Mouse (Mus musculus): ENCODE measurements around the gene Vgll4. TPM values are rescaled to one million over a fixed set of nuclear protein-coding genes. Genes with fewer than 3 reads are reported as not detected.

The Vgll4 gene
- polyA plus RNA-seq, 1 experiment from 2014 or later, result 73.1 TPM

- WGBS, result 91% methylated on average over 6 of the region's 6 CpGs
- no peak overlapping the region for H3K27ac ChIP-seq (ENCODE audit: low read depth, low read length)
- H3K9me3 ChIP-seq (ENCODE audit: control insufficient read depth, low read length), result no peaks in the 10 kb centered on the region
- no peak overlapping the region for H3K4me2 ChIP-seq (ENCODE audit: low read depth, low read length, severe bottlenecking)
- no peak overlapping the region for H3K9ac ChIP-seq (ENCODE audit: low read length)
- H3K27me3 ChIP-seq (ENCODE audit: control insufficient read depth, insufficient read depth, low read length), result no peaks in the 10 kb centered on the region
- no peak for ATAC-seq (replicated peaks; ENCODE audit: low FRiP score)
- no peak overlapping the region for H3K4me3 ChIP-seq (ENCODE audit: low read depth, low read length)
- no peaks in the 10 kb centered on the region for H3K36me3 ChIP-seq (ENCODE audit: control insufficient read depth, insufficient read depth, low read length)
- no peaks in the 10 kb centered on the region for H3K4me1 ChIP-seq (replicated peaks; ENCODE audit: control insufficient read depth, insufficient read depth, low read length)
- DNase-seq (ENCODE audit: low spot score), result no peak
Measured at GRCm38 (mm10) chr6:114959012-114959398, 10.8 kb downstream of the Vgll4 start.

DNA sequence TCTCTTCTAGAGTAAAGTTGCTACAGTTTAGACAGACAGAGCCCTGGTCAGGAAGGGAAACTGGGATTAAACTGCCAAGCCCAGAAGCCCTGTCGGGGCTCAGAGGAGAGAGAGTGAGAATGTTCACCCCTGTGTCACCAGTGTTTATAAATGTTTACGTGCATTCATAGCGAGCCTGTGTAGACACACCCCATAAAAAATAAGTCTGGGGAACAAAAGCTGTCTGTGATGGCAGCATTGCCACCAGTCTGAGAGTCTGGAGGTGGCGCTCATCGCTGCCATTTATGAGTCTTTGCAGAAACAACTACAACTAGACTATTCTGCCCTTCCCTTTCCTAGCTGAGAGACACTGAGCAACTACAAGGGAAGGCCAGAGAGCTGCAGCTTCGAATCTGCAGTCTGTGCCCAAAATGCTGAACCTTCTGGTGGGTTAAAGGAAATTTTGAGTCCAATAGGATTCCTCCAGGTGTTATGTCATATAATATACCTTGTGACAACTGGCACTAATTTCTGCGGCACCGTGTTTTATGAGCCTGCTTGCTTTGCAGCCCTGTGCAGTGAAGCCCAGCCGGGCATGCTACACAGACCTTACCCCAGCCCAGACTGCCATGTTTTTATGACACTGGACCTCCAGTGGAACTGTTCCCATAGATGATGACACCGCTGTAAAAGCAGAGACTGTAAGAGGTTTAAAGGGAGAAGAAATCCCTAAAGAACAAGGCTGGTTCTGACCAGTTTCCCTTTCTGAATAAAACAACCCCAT, 11.4 kb downstream of the Vgll4 start:
- WGBS, result 84% methylated on average over 10 of the region's 10 CpGs

GRCm38 (mm10) chr6:114957756-114958155, 12.0 kb downstream of the Vgll4 start:
- H3K27ac ChIP-seq (ENCODE audit: low read depth, low read length), result no peak overlapping the region
- H3K4me3 ChIP-seq (ENCODE audit: low read depth, low read length), result no peak overlapping the region
- whole genome bisulfite sequencing, result 80% methylated on average over 12 of the region's 12 CpGs
- no peak overlapping the region for H3K9ac ChIP-seq (ENCODE audit: low read length)
- no peak for ATAC-seq (replicated peaks; ENCODE audit: low FRiP score)
- no peaks in the 10 kb centered on the region for H3K9me3 ChIP-seq (ENCODE audit: control insufficient read depth, low read length)
- no peak overlapping the region for H3K4me2 ChIP-seq (ENCODE audit: low read depth, low read length, severe bottlenecking)
- H3K36me3 ChIP-seq (ENCODE audit: control insufficient read depth, insufficient read depth, low read length), result no peaks in the 10 kb centered on the region
- H3K27me3 ChIP-seq (ENCODE audit: control insufficient read depth, insufficient read depth, low read length), result no peaks in the 10 kb centered on the region; the same call in 1 of the 2 replicates
- no peak for DNase-seq (ENCODE audit: low spot score)
- H3K4me1 ChIP-seq (replicated peaks; ENCODE audit: control insufficient read depth, insufficient read depth, low read length), result no peaks in the 10 kb centered on the region

More for the DNA sequence above, 11.4 kb downstream of the Vgll4 start:
- Histone ChIP-seq H3K4me2 (ENCODE audit: low read depth, low read length, severe bottlenecking) (no peak overlapping the region), H3K27me3 (ENCODE audit: control insufficient read depth, insufficient read depth, low read length) (no peaks in the 10 kb centered on the region; the same call in 1 of the 2 replicates), H3K9me3 (ENCODE audit: control insufficient read depth, low read length) (no peaks in the 10 kb centered on the region), H3K36me3 (ENCODE audit: control insufficient read depth, insufficient read depth, low read length) (no peaks in the 10 kb centered on the region), H3K27ac (ENCODE audit: low read depth, low read length) (no peak overlapping the region), H3K4me1 (replicated peaks; ENCODE audit: control insufficient read depth, insufficient read depth, low read length) (no peaks in the 10 kb centered on the region), H3K9ac (ENCODE audit: low read length) (no peak overlapping the region), H3K4me3 (ENCODE audit: low read depth, low read length) (no peak overlapping the region)
- ATAC-seq (replicated peaks; ENCODE audit: low FRiP score), result no peak
- DNase-seq (ENCODE audit: low spot score), result no peak

DNA sequence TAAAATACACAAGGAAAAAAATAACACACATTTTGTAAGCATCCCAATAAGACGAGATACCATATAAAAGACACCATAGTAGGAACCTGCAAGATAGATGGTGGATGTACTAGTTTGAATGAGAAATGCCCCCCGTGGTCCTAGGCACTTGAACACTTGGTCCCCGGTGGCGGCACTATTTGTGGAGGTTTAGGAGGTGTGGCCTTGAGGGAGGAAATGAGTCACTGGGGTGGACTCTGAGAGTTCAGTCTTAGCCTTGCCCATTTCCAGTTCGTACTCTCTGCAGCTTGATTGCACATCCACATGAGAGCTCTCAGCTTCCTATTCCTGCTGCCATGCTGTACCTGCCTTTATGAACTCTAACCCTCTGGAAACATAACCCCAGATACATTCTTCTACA, 15.3 kb downstream of the Vgll4 start:
- H3K4me3 ChIP-seq (ENCODE audit: low read depth, low read length), result no peak overlapping the region
- no peak overlapping the region for H3K4me2 ChIP-seq (ENCODE audit: low read depth, low read length, severe bottlenecking)
- H3K36me3 ChIP-seq (ENCODE audit: control insufficient read depth, insufficient read depth, low read length), result no peaks in the 10 kb centered on the region
- no peak overlapping the region for H3K9ac ChIP-seq (ENCODE audit: low read length)
- H3K27me3 ChIP-seq (ENCODE audit: control insufficient read depth, insufficient read depth, low read length), result no peaks in the 10 kb centered on the region; the same call in 1 of the 2 replicates
- 93% methylated on average over 5 of the region's 5 CpGs for WGBS
- DNase-seq (ENCODE audit: low spot score), result no peak
- no peaks in the 10 kb centered on the region for H3K9me3 ChIP-seq (ENCODE audit: control insufficient read depth, low read length)
- H3K27ac ChIP-seq (ENCODE audit: low read depth, low read length), result no peak overlapping the region
- ATAC-seq (replicated peaks; ENCODE audit: low FRiP score), result no peak
- H3K4me1 ChIP-seq (replicated peaks; ENCODE audit: control insufficient read depth, insufficient read depth, low read length), result no peaks in the 10 kb centered on the region

DNA sequence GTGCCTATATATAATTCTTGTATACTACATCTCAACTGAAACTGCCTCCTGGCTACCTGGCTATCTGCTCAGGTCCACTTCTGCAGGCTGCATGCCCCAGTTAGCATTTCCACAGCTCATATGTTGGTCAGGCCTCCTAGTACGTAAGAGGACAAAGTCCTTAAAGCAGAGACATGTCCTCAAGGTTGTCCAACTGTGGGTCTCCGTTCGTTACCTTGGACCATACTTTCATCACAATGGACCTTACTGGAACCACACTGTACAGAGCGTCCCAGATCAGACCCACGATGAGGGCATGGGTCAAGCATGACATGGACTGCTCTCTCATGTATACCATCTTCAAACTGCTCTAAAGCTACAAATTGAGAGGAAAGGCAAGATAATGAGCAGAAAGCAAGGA, 16.2 kb downstream of the Vgll4 start:
- Histone ChIP-seq H3K9ac (ENCODE audit: low read length) (no peak overlapping the region), H3K4me2 (ENCODE audit: low read depth, low read length, severe bottlenecking) (no peak overlapping the region), H3K36me3 (ENCODE audit: control insufficient read depth, insufficient read depth, low read length) (no peaks in the 10 kb centered on the region), H3K4me3 (ENCODE audit: low read depth, low read length) (no peak overlapping the region), H3K27me3 (ENCODE audit: control insufficient read depth, insufficient read depth, low read length) (no peaks in the 10 kb centered on the region; the same call in 1 of the 2 replicates), H3K27ac (ENCODE audit: low read depth, low read length) (no peak overlapping the region), H3K9me3 (ENCODE audit: control insufficient read depth, low read length) (no peaks in the 10 kb centered on the region), H3K4me1 (replicated peaks; ENCODE audit: control insufficient read depth, insufficient read depth, low read length) (no peaks in the 10 kb centered on the region)
- ATAC-seq (replicated peaks; ENCODE audit: low FRiP score), result no peak
- no peak for DNase-seq (ENCODE audit: low spot score)
- 93% methylated on average over 5 of the region's 5 CpGs for WGBS

GRCm38 (mm10) chr6:114952356-114952755, 17.4 kb downstream of the Vgll4 start:
- ATAC-seq (replicated peaks; ENCODE audit: low FRiP score) (peak; percentile 69), DNase-seq (ENCODE audit: low spot score) (no peak)
- Histone ChIP-seq H3K9me3 (ENCODE audit: control insufficient read depth, low read length) (no peaks in the 10 kb centered on the region), H3K4me1 (replicated peaks; ENCODE audit: control insufficient read depth, insufficient read depth, low read length) (no peaks in the 10 kb centered on the region), H3K4me3 (ENCODE audit: low read depth, low read length) (no peak overlapping the region), H3K27ac (ENCODE audit: low read depth, low read length) (no peak overlapping the region; the same call in 1 of the 2 replicates), H3K27me3 (ENCODE audit: control insufficient read depth, insufficient read depth, low read length) (no peaks in the 10 kb centered on the region; the same call in 1 of the 2 replicates), H3K9ac (ENCODE audit: low read length) (no peak overlapping the region), H3K36me3 (ENCODE audit: control insufficient read depth, insufficient read depth, low read length) (no peaks in the 10 kb centered on the region), H3K4me2 (ENCODE audit: low read depth, low read length, severe bottlenecking) (no peak overlapping the region)
- WGBS, result 36% methylated on average over 5 of the region's 5 CpGs

DNA sequence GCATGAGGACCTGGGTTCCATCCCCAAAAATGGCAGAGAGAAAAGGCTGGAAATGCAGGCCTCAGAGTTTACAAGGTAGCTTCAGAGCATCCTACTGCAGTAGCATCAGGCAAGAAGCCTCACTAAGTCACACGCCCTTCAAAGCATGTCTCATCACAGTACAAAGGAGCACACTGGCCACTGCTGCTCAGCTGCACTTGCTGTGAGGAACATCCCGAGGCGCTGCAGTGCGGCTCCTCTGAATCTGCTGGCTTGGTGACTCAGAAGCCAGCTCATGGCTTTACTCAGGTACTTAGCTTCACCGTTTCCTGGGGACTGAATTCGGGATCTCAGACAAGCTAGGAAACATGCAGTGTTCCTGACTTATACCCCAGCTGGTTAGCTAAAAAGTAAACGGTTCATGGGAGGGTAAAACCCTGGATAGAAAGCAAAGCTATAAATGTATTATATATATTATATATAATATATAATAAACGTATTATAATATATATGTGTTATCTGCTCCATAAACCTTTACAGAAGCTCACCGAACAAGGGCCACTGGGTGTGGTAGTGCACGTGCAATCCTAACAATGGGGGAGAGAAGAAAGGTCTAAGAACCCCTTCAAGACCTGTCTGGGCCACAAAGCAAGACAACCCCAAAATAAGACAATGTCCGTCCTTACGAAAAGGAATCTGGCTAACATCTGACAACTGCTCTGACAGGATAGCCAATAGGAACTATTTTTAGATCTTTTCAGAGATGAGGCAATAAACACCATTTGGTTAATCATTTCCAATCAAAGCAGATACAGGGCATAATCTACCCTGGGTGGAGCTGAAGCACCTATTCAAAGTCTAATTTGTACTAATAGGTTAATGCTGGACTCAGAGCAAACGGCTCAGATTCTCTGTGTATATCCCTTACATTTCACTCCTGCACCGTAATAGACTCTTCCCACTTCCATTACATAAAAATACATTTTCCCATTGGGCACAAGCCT, 25.0 kb downstream of the Vgll4 start:
- Histone ChIP-seq H3K27me3 (ENCODE audit: control insufficient read depth, insufficient read depth, low read length) (no peaks in the 10 kb centered on the region), H3K9me3 (ENCODE audit: control insufficient read depth, low read length) (no peaks in the 10 kb centered on the region), H3K36me3 (ENCODE audit: control insufficient read depth, insufficient read depth, low read length) (no peaks in the 10 kb centered on the region), H3K9ac (ENCODE audit: low read length) (no peak overlapping the region), H3K4me1 (replicated peaks; ENCODE audit: control insufficient read depth, insufficient read depth, low read length) (no peaks in the 10 kb centered on the region), H3K27ac (ENCODE audit: low read depth, low read length) (no peak overlapping the region), H3K4me3 (ENCODE audit: low read depth, low read length) (no peak overlapping the region), H3K4me2 (ENCODE audit: low read depth, low read length, severe bottlenecking) (no peak overlapping the region)
- ATAC-seq (replicated peaks; ENCODE audit: low FRiP score) (no peak), DNase-seq (ENCODE audit: low spot score) (no peak)
- WGBS, result 85% methylated on average over 14 of the region's 14 CpGs

- no peak overlapping the region for H3K9ac ChIP-seq (ENCODE audit: low read length)
- ATAC-seq (replicated peaks; ENCODE audit: low FRiP score), result no peak
- H3K36me3 ChIP-seq (ENCODE audit: control insufficient read depth, insufficient read depth, low read length), result no peaks in the 10 kb centered on the region
- H3K9me3 ChIP-seq (ENCODE audit: control insufficient read depth, low read length), result no peaks in the 10 kb centered on the region
- H3K4me3 ChIP-seq (ENCODE audit: low read depth, low read length), result no peak overlapping the region
- WGBS, result 81% methylated on average over 8 of the region's 8 CpGs
- DNase-seq (ENCODE audit: low spot score), result no peak
- no peak overlapping the region for H3K27ac ChIP-seq (ENCODE audit: low read depth, low read length)
- H3K4me2 ChIP-seq (ENCODE audit: low read depth, low read length, severe bottlenecking), result no peak overlapping the region
- no peaks in the 10 kb centered on the region for H3K27me3 ChIP-seq (ENCODE audit: control insufficient read depth, insufficient read depth, low read length)
- H3K4me1 ChIP-seq (replicated peaks; ENCODE audit: control insufficient read depth, insufficient read depth, low read length), result no peaks in the 10 kb centered on the region
Measured at GRCm38 (mm10) chr6:114941201-114941849, 28.5 kb downstream of the Vgll4 start.
